Mouse (Mus musculus): ENCODE measurements around the gene Dhx58.

Gene Dhx58

DNA sequence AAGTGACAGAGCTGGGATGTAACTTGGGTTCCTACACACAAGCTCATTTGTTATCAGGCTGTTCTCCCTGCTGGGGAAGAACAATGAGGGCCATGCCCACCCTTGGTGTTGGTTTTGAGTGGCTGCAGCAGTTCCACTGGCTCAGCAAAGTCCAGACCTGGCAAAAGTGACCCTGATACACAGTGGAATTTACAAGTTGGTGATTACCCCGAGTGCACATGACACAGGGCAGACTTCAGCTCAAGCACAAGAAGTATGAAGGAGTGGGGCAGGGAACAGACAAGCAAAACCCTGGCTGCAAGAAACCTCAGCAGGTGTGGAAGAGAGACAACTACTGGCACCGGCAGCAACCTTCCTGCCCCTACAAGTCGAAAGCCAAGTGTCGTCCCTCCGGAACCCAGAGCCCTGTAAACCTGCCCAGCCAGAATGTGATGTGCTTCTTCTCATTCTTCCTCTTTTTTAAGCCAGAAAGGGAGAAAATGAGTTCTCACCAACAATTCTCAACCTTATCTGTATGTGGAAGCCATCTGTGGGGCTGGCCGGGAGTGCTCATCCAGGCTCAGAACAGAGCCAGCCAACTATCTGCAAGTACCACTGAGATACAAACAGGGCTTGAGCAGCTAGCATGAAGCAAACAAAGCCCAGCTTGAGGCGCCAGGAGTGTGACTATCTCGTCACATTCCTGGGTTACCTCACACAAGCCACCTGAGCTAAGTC lies 17.9 kb upstream of the Dhx58 start:
- DNase-seq (ENCODE audit: low spot score) = no peak

DNA sequence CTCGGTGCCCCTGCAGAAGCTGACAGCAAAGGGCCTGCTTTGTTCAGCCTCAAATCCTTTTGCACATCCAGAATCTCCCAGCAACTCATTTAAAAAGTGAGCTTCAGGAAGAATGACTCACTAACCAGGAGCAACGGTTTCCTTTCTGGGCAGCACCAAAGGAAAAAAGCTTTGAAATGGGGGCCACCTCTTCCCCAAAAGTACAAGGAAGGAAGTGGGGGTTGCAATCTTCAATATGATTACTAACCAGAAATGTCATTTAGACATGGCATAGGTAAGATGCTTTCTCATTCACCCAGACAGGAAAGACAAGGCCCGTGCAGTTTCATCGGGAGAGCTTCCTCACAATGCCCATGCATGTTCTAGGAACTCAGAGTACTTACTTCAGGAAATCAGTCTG lies 17.2 kb upstream of the Dhx58 start:
- DNase-seq (ENCODE audit: low spot score) = no peak

DNA sequence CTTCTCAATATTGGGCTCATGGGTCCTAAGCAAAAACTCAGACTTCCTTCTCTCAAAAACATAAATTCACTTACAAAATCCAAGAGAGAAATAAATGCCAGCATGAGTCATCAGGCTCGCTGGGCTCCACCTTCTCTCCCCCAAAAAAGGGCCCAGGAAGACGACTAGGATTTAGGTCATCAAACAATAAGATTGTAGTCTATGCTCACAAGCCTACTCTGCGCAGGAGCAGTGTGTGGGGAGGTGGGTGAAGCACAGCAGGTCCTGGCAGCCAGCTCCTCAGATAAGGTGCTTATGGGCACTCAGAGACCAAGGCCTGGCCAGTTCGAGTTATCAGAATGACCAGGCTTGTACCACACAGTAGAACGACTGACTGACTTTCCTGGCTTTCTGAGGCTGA lies 16.3 kb upstream of the Dhx58 start:
- DNase-seq (ENCODE audit: low spot score) = no peak

DNA sequence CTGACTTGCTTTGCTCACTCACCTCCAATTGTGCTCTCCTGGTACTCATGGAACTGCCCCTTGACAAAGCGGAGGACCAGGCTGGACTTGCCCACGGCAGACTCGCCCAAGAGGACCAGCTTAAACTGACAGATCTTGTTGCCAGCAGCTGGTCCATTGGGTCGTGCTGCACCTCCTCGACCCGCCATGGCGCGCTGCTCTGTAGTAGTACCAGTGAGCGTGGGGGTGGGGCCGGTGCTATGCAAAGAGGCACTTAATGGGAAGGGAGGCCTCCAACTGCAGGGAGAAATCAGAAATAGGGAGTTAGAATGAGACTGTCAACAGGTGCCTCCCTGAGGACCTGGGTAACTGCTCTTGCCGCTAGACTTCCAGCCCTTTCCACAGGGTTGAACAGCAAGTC lies 15.8 kb upstream of the Dhx58 start:
- no peak for DNase-seq (ENCODE audit: low spot score)

DNA sequence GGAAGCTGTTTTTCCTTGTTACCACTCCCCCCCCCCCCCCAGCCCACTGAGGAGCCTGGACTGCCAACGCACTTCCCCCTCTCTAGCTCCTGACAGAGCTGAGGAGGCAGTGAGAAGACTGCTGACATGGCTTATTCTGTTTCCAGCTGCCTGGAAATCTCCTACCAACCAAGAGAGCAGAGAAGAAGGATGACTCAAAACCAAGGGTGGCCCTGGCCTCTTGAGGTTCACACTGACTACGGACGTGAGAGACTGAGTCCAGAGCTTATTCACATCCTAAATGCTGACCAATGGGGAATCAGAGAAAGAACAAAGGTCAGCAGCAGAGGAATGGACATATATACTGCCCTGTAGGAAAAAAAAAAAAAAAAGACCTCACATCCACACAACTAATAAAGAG lies 15.2 kb upstream of the Dhx58 start:
- DNase-seq (ENCODE audit: low spot score) = peak; percentile 62

DNA sequence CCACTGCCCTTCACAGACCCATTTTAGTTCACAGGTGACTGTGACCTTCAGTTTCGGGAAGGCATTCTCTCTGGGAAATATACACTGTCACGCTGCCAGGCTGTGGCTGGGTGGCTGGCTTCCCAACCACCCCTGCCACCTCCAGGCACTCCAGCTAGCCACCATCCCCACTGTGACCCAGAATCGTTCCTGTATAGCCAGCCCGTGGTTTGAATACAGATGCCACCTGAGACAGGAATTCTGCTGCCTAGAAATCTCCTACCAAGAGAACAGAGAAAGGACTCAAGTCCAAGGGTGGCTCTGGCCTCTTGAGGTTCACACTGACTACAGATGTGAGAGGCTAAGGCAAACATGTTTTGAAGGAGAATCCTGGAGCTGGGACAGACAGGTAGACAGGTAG lies 14.8 kb upstream of the Dhx58 start:
- DNase-seq (ENCODE audit: low spot score) = no peak

DNA sequence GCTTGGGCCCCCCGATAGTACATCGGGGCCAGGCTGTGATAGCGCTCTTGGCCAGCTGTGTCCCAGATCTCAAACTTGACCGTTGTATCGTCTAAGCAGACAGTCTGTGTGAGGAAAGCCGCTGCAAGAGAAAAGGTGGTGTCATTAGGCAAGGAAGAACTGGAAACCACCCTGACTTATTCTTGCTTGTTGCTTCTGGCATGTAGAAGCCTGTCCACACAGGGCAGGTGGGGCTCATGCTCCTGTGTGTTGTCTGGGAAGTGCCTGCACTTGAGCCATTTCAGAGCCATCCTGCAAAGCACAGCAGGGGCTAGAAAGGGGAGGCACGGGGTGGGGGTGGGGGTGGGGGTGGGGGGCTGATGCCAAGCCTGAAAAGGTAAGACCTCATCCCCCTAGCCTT lies 14.4 kb upstream of the Dhx58 start:
- DNase-seq (ENCODE audit: low spot score) = no peak

DNA sequence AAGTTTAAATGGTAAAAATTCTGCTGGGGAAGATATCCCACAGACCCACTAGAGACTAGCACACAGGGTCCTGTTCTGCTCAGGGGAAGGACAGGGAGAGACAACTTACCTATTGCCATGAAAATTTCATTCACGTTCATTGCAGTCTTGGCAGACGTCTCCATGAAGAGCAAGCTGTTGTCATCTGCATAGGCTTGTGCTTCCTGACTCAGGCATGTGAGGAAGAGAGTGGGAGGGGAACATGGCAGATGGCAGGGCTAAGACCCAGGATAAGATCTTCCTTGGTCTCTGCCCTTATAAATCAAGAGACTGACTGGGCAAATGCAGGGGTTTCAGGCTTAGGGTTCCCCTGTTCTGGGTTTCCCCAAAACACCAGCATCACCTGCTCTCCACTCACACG lies 12.6 kb upstream of the Dhx58 start:
- DNase-seq (ENCODE audit: low spot score) = no peak

DNA sequence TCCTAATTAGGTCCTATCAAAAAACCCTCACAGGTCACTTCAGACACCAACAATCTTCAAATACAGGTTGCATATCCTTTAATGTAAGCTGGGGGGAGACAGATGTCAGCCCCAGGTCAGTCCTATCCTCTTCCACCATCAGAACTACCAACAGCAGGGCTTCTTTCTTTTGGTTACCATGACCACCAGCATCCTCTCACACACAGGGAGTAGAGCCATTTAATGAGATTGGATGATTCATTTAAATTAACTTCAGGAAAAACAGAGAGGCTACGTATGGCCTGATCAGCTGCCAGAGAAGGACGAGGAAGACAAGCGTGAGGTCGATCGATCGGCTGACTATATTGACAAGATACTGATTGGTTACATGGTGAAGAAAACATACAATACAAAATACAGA lies 10.9 kb upstream of the Dhx58 start:
- DNase-seq (ENCODE audit: low spot score) = no peak

DNA sequence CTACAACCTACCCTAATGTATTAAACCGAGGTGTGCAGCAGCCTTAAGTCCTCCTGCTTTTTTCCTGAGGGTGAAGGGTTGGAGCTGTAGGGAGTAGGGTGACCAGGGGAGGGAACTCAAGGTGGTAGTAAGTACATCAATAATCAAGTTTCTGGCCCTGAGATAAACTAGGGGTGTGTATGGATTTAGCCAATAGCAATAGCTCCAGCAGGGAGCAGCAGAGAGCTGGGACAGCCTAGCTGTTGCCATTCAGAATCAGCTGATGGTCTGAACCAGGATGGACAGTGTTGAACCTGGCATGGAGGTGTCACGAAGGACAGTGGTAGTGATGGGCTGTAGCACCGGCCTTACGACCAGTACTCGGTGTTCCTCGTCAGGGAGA lies 10.5 kb upstream of the Dhx58 start:
- DNase-seq (ENCODE audit: low spot score) = peak; percentile 66

DNA sequence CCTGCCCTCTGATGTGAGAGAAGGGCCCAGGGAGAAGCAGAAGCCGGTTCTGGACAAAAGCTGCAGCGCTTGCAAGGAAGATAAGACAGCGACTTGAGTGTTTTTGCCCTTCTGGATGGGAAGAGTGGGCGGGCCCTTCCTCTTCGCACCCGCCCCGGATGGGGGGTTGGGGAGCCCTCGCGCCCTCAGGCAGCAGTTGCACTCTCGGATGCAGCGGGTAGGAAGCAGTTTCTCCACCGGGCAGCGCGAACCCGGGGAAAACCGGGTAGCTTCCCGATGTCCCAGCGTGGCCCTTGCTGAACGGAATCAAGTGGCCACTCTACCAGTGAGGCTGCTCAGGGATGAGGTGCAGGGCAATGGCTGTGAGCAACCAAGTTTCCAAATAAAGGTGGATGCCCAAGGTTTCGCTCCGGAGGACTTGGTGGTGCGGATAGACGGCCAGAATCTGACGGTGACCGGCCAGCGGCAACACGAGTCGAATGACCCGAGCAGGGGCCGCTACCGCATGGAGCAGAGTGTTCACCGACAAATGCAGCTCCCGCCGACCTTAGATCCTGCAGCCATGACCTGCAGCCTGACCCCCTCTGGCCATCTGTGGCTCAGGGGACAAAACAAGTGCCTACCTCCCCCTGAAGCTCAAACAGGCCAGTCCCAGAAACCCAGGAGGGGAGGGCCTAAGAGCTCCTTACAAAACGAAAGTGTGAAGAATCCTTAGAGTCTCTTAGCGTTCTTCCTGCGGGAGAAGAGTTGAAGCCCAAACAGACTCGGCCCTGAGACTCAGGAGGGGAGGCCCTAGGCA lies 9.9 kb upstream of the Dhx58 start, which contains the start of gene Hspb9:
Hspb9 (plus strand) TSS at position 116 of the 799 bp plus-strand sequence.
- DNase-seq (ENCODE audit: low spot score) = peak; percentile 74

DNA sequence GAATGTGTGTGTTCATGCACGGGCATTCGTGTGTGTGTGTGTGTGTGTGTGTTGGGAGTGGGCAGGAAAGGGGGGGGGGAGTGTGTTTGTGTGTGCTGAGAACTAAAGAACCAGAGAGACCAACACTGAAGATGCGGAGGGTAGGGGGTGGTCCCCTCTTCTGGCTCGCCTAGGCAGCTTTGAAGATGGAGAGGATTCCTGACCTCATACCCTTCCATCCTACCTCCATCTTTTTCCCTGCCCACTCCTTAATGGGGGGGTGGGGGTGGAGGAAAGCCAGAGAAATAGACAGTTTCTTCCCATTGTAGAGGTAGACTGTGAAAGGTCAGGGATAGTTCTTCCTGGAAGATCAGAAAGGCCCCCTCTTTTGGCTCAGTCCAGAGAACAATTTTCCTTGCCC lies 9.1 kb upstream of the Dhx58 start:
- DNase-seq (ENCODE audit: low spot score) = no peak

DNA sequence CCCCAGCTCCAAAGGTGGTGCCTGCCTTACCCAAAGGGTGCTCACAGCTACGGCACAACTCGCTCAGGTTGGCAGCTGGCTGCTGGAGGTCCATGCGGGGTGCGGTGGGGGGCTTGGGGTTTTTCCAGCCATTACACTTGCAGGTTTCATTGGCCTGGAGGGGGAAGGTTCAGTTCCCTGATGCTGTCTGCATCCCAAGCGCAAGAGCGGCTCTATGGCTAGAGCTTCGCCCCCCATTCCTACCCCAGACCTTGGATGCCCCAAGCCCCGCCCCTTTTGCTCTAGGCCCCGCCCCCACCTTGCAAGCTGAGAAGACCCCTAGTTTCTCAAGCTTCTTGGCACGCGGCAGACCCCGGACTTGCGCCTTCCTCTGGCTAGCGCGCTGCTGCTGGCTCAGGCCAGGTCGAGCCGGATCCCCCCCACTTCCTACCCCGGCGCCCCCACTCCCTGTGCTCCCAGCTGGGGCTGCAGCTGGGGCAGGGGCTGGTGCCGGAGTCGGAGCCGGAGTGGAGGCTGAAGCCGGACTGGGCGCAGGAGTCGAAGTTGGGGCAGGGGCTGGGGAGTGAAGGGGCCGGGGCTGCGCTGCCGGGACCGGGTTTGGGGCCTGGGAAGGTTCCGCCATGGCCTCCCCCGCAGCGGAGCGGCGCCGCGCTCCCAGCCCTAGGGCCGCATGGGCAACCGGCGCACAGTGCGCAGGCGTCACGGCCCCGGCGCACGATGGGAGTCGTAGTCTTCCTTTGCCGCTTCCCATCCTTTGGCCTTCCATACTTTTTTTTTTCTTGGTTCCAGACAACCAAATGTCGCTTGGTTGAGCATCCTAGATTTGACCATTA lies 7.9 kb upstream of the Dhx58 start, which contains the start of gene Kat2a:
Kat2a (minus strand) TSS at position 683 of the 833 bp plus-strand sequence.
- peak; percentile 83 for DNase-seq (ENCODE audit: low spot score)

DNA sequence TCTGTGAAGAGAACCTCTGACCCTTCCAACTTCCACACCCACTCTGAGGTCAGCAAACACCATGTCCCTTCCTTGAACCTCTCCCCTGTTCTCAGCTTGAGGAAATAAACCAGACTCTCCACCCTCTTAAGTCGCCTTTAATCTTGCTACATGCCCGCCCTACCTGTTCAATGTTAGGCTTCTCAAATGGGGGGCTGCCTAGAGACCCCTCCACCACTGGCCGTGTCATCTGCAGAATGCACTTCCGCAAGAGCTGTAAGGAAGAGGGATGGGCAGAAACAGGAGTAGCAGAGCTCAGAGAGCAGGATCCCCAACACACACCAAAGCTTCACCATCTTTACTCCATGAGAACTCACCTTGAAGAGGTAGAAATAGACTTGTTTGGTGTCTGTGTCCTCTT lies 6.9 kb upstream of the Dhx58 start:
- no peak for DNase-seq (ENCODE audit: low spot score)

DNA sequence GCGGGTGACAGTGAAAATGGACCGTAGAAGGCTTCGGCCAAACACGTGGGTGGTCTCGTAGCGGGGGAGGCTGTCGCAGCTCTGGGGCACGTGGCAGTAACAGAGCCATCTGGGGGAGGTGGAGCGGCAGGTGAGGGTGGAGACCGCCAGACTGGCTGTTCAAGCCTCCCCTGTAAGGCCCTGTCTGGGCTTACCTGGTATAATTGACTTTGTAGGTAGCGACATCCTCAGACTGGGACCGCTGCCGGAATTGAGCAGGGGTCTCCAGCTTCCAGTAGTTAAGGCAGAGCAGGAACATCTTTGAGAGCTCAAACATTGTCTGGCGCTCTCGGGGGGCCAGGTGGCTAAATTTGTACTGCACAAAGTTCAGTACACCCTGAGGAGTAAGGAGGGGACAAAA lies 6.5 kb upstream of the Dhx58 start:
- DNase-seq (ENCODE audit: low spot score) = no peak

DNA sequence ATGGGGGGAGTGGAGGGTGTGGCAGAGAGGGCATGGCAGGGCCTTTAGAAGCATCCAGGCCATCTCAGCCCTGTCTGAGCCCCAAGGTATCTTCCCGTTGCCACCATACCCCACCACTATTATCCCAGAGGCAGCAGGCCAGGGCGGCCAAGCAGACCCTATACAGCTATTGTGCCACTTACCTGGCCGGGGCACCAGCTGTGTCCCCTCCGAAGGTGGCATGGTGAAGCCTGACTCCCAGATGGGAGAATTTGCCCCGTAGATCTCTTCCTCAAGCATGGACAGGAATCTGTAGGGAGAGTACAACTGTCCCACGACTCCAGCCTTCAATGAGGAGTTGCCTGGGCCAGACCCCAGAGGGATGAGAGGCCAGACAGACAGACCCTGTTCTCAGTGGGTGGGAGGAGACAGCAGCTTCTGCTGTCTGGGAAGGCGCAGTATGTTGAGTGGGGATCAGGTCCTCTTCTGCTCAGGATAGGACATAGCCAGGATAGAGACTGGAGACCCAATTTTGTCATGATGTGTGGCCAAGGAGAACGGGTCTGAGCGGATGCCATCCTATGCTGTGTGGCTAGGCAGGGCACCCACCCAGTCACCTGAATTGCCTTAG lies 5.2 kb upstream of the Dhx58 start:
- DNase-seq (ENCODE audit: low spot score) = no peak

DNA sequence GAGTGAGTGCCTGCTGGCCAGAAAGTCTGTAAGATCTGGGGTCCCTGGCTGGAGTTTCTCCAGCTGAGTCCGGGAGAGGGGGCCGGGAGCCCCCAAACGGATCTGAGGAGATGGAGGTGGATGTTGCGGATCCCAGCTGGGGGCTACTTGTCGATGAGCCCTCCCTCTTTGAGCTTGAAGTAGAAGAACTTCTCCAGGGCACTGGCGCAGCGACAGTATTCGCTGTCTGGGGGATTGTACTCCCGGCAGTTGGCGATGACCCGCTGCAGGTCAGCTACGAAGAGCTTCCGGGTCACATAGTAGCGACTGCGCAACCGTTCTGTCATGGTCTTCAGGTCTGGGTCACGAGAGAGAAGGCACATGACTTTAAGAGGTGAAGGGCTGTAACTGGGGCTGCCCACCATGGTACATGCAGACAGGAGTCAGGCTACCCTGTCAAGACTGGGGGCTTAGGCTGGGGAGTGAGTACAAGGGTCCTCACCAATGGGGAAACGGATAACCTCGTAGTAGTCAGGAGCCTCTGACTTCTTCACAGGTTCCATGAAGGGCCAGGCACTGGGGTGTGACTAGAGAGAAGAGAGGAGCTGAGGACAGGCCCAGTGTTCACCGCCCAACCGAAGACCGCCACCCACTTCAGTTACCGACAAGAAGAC lies 1.1 kb upstream of the Dhx58 start:
- DNase-seq (ENCODE audit: low spot score) = no peak

DNA sequence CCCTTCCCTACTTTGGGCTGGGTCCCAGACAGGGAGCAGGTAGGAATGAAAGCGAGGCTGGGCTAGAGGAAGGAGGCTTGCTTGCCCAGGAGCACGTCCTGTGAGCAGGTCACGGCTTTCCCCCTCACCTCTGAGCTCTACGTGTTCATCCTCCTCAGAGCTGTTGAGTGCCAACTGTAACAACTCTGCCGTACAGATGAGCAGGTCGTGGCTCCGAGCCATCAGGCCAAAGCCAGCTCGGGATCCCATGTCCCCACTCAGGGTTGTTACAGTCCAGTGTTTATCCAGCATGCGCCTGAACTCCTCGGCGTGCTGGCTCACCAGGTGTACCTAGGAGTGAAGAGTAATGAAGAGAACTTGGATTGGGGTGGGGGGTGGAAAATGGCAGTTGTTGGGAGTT lies 705 bp downstream of the Dhx58 start:
- DNase-seq (ENCODE audit: low spot score) = no peak

DNA sequence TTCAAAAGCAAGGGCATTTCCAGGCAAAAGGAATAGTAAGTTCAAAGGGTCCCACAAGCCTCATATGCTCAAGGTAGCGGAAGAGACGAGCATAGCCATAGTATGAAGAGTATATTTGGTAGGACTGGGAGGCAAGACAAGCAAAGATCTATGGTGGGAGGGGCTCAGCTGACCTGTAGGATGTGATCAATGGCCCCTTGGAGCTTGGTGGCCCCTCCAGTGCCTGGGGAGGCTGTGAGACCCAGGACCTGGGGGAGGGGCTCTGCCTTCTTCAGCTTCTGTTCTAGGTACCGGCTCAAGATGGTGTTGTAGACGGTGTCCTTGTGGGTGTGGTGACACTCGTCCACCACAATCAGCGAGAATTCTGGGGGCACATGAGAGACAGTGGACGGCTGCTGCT lies 1.2 kb downstream of the Dhx58 start:
- no peak for DNase-seq (ENCODE audit: low spot score)

DNA sequence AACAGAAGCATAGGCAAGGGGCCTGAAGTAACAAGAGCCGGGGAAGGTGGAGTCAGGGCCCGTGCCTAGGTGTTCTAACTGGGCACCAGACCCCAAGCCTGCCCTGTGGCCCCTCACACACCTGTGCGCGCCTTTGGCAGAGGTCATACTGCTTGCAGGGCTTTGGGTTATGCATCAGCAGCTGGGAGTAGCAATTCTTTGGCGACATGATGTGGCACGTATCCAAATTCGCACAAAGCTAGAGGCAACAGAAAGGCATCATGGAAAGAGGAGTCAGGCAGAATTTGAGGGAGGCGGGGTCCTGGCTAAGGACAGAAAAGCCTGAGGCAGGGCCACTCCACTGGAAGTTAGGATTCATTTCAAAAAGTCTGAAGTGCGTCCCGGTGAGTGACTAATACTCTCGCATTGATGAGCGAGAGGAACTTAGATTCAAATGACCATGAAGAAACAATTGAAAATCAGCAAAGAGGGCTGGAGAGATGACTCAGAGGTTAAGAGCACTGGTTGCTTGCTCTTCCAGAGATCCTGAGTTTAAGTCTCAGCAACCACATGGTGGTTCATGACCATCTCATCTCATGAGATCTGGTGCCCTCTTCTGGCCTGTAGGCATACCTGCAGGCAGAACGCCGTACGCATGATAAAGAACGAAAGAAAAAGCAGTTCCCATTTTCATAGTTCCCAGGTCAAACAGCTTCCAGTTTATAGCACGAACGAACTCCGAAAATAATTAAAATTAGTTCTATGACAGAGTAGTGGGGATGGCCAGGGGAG lies 1.8 kb downstream of the Dhx58 start:
- peak; percentile 50 for DNase-seq (ENCODE audit: low spot score)

DNA sequence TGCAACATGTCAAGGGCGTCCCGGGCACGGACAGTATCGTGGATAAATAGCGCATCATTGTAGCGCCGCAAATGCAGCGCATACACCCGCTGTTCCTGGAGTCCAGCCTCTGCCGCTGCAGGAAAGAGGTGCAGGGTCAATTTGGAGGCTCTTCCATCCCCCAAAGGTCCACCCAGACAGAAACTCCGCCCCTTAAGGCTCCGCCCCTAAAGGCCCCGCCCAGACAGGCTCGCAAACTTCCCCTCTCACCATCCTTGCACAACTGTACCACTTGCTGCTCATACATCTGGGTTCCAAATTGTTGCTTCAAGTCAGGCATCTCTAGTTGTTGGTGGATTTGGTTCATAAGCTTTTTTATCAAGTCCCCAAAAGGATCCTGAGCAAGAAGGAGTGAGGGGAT lies 2.8 kb downstream of the Dhx58 start:
- no peak for DNase-seq (ENCODE audit: low spot score)

Measured in yolk sac, embryonic 10.5 days (tissue).